Comparison of ENCODE assay signal across 13 mouse cellular contexts in genomic region chr6:34777981-34778668, GRCm38 (mm10). TPM values are rescaled to one million over a fixed set of nuclear protein-coding genes. Genes with fewer than 3 reads are reported as not detected.
DNase-seq lines count a peak whose midpoint lies in the region; ATAC-seq and TF ChIP-seq lines count a peak whose summit lies in the region.
"Had no signal": no experiment of that assay in that cellular context is flagged by ENCODE, and none has a peak within 500 bp of the region (broad histone marks: within the 10 kb centered on the region; RNA-seq: fewer than 3 reads in every experiment).

No protein-coding gene starts in this region.

- H3K36me3 ChIP-seq in liver, embryonic 14.5 days (replicated peaks; ENCODE audit: control insufficient read depth, insufficient read depth, low read depth), result no peaks in the 10 kb centered on the region
- H3K36me3 ChIP-seq in liver, embryonic 11.5 days (ENCODE audit: control insufficient read depth, insufficient read depth, low read length), result no peaks in the 10 kb centered on the region
- H3K36me3 ChIP-seq: forebrain, embryonic 10.5 days; hindbrain, embryonic 10.5 days; liver, embryonic 15.5 days had no signal

- no peak overlapping the region for H3K27ac ChIP-seq in liver, embryonic 14.5 days
- no peak overlapping the region for H3K27ac ChIP-seq in liver, embryonic 11.5 days (ENCODE audit: low read depth, low read length)
- H3K27ac ChIP-seq: forebrain, embryonic 10.5 days; hindbrain, embryonic 10.5 days; liver, embryonic 15.5 days had no signal

- H3K4me1 ChIP-seq in liver, embryonic 14.5 days (replicated peaks; ENCODE audit: control insufficient read depth in 2 of 2, insufficient read depth in 2 of 2, low read length in 1 of 2), result peaks cover 4 to 6% of the 10 kb centered on the region in 2 experiments
- no peaks in the 10 kb centered on the region for H3K4me1 ChIP-seq in liver, embryonic 11.5 days (replicated peaks; ENCODE audit: control insufficient read depth, insufficient read depth, low read length)

- no peak overlapping the region for H3K9ac ChIP-seq in liver, embryonic 14.5 days (replicated peaks)
- no peak overlapping the region for H3K9ac ChIP-seq in liver, embryonic 11.5 days (ENCODE audit: low read depth, low read length)
- H3K9ac ChIP-seq: liver, embryonic 15.5 days had no signal

- no peak overlapping the region for H3K4me3 ChIP-seq in liver, embryonic 14.5 days (ENCODE audit: insufficient read depth in 1 of 2, low read depth in 2 of 2, low read length in 2 of 2)
- H3K4me3 ChIP-seq in liver, embryonic 11.5 days (ENCODE audit: low read depth, low read length), result no peak overlapping the region
- H3K4me3 ChIP-seq: forebrain, embryonic 10.5 days; hindbrain, embryonic 10.5 days; liver, embryonic 15.5 days had no signal

- peak; percentile 11 for DNase-seq in embryo, embryonic 11 days
- no peak for DNase-seq in embryo, embryonic 10 days (ENCODE audit: low spot score)
- DNase-seq in liver, embryonic 14.5 days (ENCODE audit: low read depth in 3 of 3, low spot score in 3 of 3), result no peak
- no peak for DNase-seq in liver, embryonic 11.5 days (ENCODE audit: low spot score)
- peak; percentile 21 for DNase-seq in CD4-positive helper T cell, adult 2 months (ENCODE audit: low read depth, low spot score)
- DNase-seq in c-Kit-positive CD71-positive TER-119-positive erythroid progenitor cells, embryonic 14.5 days (ENCODE audit: low spot score), result peak; percentile 21
- no peak for DNase-seq in spleen, postnatal 14 days (ENCODE audit: low spot score in 2 of 2)
- no peak for DNase-seq in right cerebral cortex, postnatal 14 days
- DNase-seq: layer of hippocampus, postnatal 36 days had no signal

- TF ChIP-seq CTCF in liver, embryonic 14.5 days (IDR thresholded peaks at IDR 0.05; ENCODE audit: low read depth), result peak; percentile 62

- WGBS in liver, embryonic 14.5 days (ENCODE audit: insufficient replicate concordance), result 52% methylated on average over 10 of the region's 10 CpGs
- 67% methylated on average over 10 of the region's 10 CpGs for WGBS in liver, embryonic 11.5 days

- no peak for TF ChIP-seq EP300 in liver, embryonic 14.5 days (IDR thresholded peaks at IDR 0.05; ENCODE audit: low read depth)

- H3K4me2 ChIP-seq in liver, embryonic 14.5 days (ENCODE audit: low read depth), result no peak overlapping the region
- H3K4me2 ChIP-seq in liver, embryonic 11.5 days, result no peak overlapping the region
- H3K4me2 ChIP-seq: heart, embryonic 11.5 days; liver, embryonic 15.5 days had no signal

- no peaks in the 10 kb centered on the region for H3K9me3 ChIP-seq in liver, embryonic 14.5 days (ENCODE audit: control insufficient read depth, low read length)
- H3K9me3 ChIP-seq in liver, embryonic 11.5 days (ENCODE audit: control insufficient read depth, low read length), result no peaks in the 10 kb centered on the region
- H3K9me3 ChIP-seq: forebrain, embryonic 10.5 days; hindbrain, embryonic 10.5 days; liver, embryonic 15.5 days had no signal

- no peaks in the 10 kb centered on the region for H3K27me3 ChIP-seq in liver, embryonic 14.5 days (ENCODE audit: control insufficient read depth, insufficient read depth, low read length)
- H3K27me3 ChIP-seq in liver, embryonic 11.5 days (replicated peaks; ENCODE audit: control insufficient read depth, insufficient read depth, low read length), result no peaks in the 10 kb centered on the region

- no peak for ATAC-seq in liver, embryonic 14.5 days (ENCODE audit: insufficient read depth)
- no peak for ATAC-seq in liver, embryonic 11.5 days (replicated peaks; ENCODE audit: low FRiP score)

RNA-seq across cellular contexts. Expression of gene Agbl3, which starts 2.1 kb away (rescaled TPM):
- 1.4 and 3.0 TPM in 2 replicates for polyA plus RNA-seq in liver, embryonic 14.5 days (2012; rRNA removed)
- 2.8 and 4.0 TPM in 2 replicates for polyA plus RNA-seq in liver, embryonic 14.5 days (2014; fragmentation: Nextera tagmentation; extraction: Ambion mirVana)
- 4.4 and 4.5 TPM in 2 replicates for polyA plus RNA-seq in liver, embryonic 11.5 days (2014; fragmentation: Nextera tagmentation; extraction: Ambion mirVana)

Comparison
In these comparisons a context has a peak if more than half of its experiments do, and no peak if none do; other contexts are left out.
1. DNase-seq: peak in embryo, embryonic 11 days (single experiment), CD4-positive helper T cell, adult 2 months (single experiment) and c-Kit-positive CD71-positive TER-119-positive erythroid progenitor cells, embryonic 14.5 days (single experiment); none in embryo, embryonic 10 days (single experiment), liver, embryonic 14.5 days (0 of 3), liver, embryonic 11.5 days (single experiment), spleen, postnatal 14 days (0 of 2) and right cerebral cortex, postnatal 14 days (single experiment).